Mouse (Mus musculus) stomach, embryonic 14.5 days (tissue): ENCODE data around the gene Rps6kc1. TPM values are rescaled to one million over a fixed set of nuclear protein-coding genes. Genes with fewer than 3 reads are reported as not detected.

Source experiments
- ATAC-seq: fragments of 200-750 bp; cut with Nextera tagmentation; 2 replicates; pipeline ENCODE4 v1.8.0; 2017; ENCODE audit warnings: low read depth, moderate TSS enrichment; ENCODE audit not compliant: insufficient number of reproducible peaks, insufficient read depth, low FRiP score
- H3K27ac ChIP-seq: fragments of 300-500 bp; sonication (generic); 2 replicates; pipeline ENCODE4 v1.5.1; 2014; ENCODE audit warnings: mild to moderate bottlenecking, low read length, moderate library complexity, mixed read lengths
- H3K27me3 ChIP-seq: fragments of 300-500 bp; sonication (generic); 2 replicates; pipeline ENCODE4 v1.6.1; 2014; ENCODE audit warnings: low read length, control low read depth, mixed read lengths; ENCODE audit not compliant: control insufficient read depth, insufficient read depth
- H3K36me3 ChIP-seq: fragments of 300-500 bp; sonication (generic); 2 replicates; pipeline ENCODE4 v1.6.1; 2014; ENCODE audit warnings: mild to moderate bottlenecking, control low read depth, low read length, moderate library complexity, mixed read lengths; ENCODE audit not compliant: control insufficient read depth, insufficient read depth
- H3K4me1 ChIP-seq: fragments of 300-500 bp; sonication (generic); 2 replicates; pipeline ENCODE4 v1.6.1; 2014; ENCODE audit warnings: low read length, control low read depth, mixed read lengths; ENCODE audit not compliant: control insufficient read depth, insufficient read depth
- H3K4me2 ChIP-seq: fragments of 300-500 bp; sonication (generic); replicated peaks from 2 replicates; pipeline ENCODE4 v1.6.1; 2014; ENCODE audit warnings: low read depth, low read length, control low read depth
- H3K4me3 ChIP-seq: fragments of 300-500 bp; sonication (generic); 2 replicates; pipeline ENCODE4 v1.5.1; 2014; ENCODE audit warnings: low read depth, low read length, control low read depth
- H3K9ac ChIP-seq: fragments of 300-500 bp; sonication (generic); replicated peaks from 2 replicates; pipeline ENCODE4 v1.6.1; 2014; ENCODE audit warnings: low read depth, mild to moderate bottlenecking, control low read depth, low read length, moderate library complexity, mixed read lengths
- H3K9me3 ChIP-seq: fragments of 300-500 bp; sonication (generic); 2 replicates; pipeline ENCODE4 v1.6.1; 2016; ENCODE audit warnings: low read depth, low read length, control low read depth; ENCODE audit not compliant: control insufficient read depth
- WGBS: fragments of 180-500 bp; shearing (Covaris S2); extraction: QIAGEN DNeasy Blood & Tissue Kit; methylation state at CpG from one replicate; pipeline ENCODE4 v1.1.7; 2014; 5-methylcytosine and 5-hydroxymethylcytosine counted together
- polyA plus RNA-seq: library from polyadenylated mRNA; unstranded; fragments of >200 nt; fragmentation: Nextera tagmentation; extraction: Ambion mirVana; gene quantifications from 2 replicates; pipeline ENCODE4 v1.2.1, GENCODE M21; 2014

Gene Rps6kc1
- polyA plus RNA-seq, 1 experiment from 2014 or later, result 16.1 TPM

GRCm38 (mm10) chr1:190869996-190870395, 41.6 kb downstream of the Rps6kc1 start:
- Histone ChIP-seq H3K27ac (no peak overlapping the region), H3K36me3 (peaks cover 3% of the 10 kb centered on the region), H3K4me3 (no peak overlapping the region), H3K4me1 (no peaks in the 10 kb centered on the region), H3K27me3 (no peaks in the 10 kb centered on the region), H3K9ac (no peak overlapping the region), H3K9me3 (no peaks in the 10 kb centered on the region), H3K4me2 (no peak overlapping the region)
- ATAC-seq, result no peak
- WGBS, result 89% methylated on average over 4 of the region's 4 CpGs

GRCm38 (mm10) chr1:190868790-190869189, 42.8 kb downstream of the Rps6kc1 start:
- H3K9ac ChIP-seq, result no peak overlapping the region
- no peaks in the 10 kb centered on the region for H3K9me3 ChIP-seq
- H3K27me3 ChIP-seq, result no peaks in the 10 kb centered on the region
- 79% methylated on average over 3 of the region's 3 CpGs for WGBS
- H3K4me3 ChIP-seq, result no peak overlapping the region
- no peak overlapping the region for H3K27ac ChIP-seq
- no peak for ATAC-seq
- peaks cover 3% of the 10 kb centered on the region; the same call in 1 of the 2 replicates for H3K36me3 ChIP-seq
- no peaks in the 10 kb centered on the region for H3K4me1 ChIP-seq
- H3K4me2 ChIP-seq, result no peak overlapping the region

- Histone ChIP-seq H3K27ac (no peak overlapping the region), H3K4me1 (no peaks in the 10 kb centered on the region), H3K4me2 (no peak overlapping the region), H3K9me3 (no peaks in the 10 kb centered on the region), H3K27me3 (no peaks in the 10 kb centered on the region), H3K36me3 (no peaks in the 10 kb centered on the region; the same call in 1 of the 2 replicates), H3K9ac (no peak overlapping the region), H3K4me3 (no peak overlapping the region)
- no peak for ATAC-seq
- 53% methylated on average over 5 of the region's 5 CpGs for WGBS
These were observed 49.9 kb downstream of the Rps6kc1 start for GRCm38 (mm10) chr1:190861626-190862025.

- WGBS, result 61% methylated on average over 3 of the region's 3 CpGs
- Histone ChIP-seq H3K4me1 (no peaks in the 10 kb centered on the region), H3K27ac (no peak overlapping the region), H3K27me3 (no peaks in the 10 kb centered on the region), H3K36me3 (no peaks in the 10 kb centered on the region), H3K4me2 (no peak overlapping the region), H3K9ac (no peak overlapping the region), H3K4me3 (no peak overlapping the region), H3K9me3 (no peaks in the 10 kb centered on the region)
- ATAC-seq, result no peak
These were observed 57.1 kb downstream of the Rps6kc1 start for GRCm38 (mm10) chr1:190854465-190854864.

GRCm38 (mm10) chr1:190849162-190849865, 62.3 kb downstream of the Rps6kc1 start:
- WGBS, result 86% methylated on average over 11 of the region's 11 CpGs
- Histone ChIP-seq H3K9me3 (no peaks in the 10 kb centered on the region), H3K27ac (no peak overlapping the region), H3K4me2 (no peak overlapping the region), H3K9ac (no peak overlapping the region), H3K36me3 (no peaks in the 10 kb centered on the region), H3K4me1 (no peaks in the 10 kb centered on the region), H3K4me3 (no peak overlapping the region), H3K27me3 (no peaks in the 10 kb centered on the region)
- no peak for ATAC-seq

- H3K27ac ChIP-seq, result no peak overlapping the region
- no peak for ATAC-seq
- H3K9me3 ChIP-seq, result no peaks in the 10 kb centered on the region
- no peaks in the 10 kb centered on the region for H3K4me1 ChIP-seq
- 72% methylated on average over 3 of the region's 3 CpGs for WGBS
- H3K9ac ChIP-seq, result no peak overlapping the region
- H3K4me3 ChIP-seq, result no peak overlapping the region
- peaks cover 5% of the 10 kb centered on the region; the same call in 1 of the 2 replicates for H3K36me3 ChIP-seq
- H3K4me2 ChIP-seq, result no peak overlapping the region
- H3K27me3 ChIP-seq, result no peaks in the 10 kb centered on the region
These were observed 62.9 kb downstream of the Rps6kc1 start for GRCm38 (mm10) chr1:190848676-190849075.

- Histone ChIP-seq H3K4me3 (no peak overlapping the region), H3K9me3 (no peaks in the 10 kb centered on the region), H3K4me2 (no peak overlapping the region), H3K27me3 (no peaks in the 10 kb centered on the region), H3K27ac (no peak overlapping the region), H3K4me1 (no peaks in the 10 kb centered on the region), H3K36me3 (peaks cover 7% of the 10 kb centered on the region), H3K9ac (no peak overlapping the region)
- WGBS, result 83% methylated on average over 3 of the region's 3 CpGs
- ATAC-seq, result no peak
These were observed 64.6 kb downstream of the Rps6kc1 start for GRCm38 (mm10) chr1:190846956-190847355.

GRCm38 (mm10) chr1:190846074-190846730, 65.4 kb downstream of the Rps6kc1 start:
- no peak overlapping the region for H3K4me2 ChIP-seq
- WGBS, result 90% methylated on average over 11 of the region's 11 CpGs
- ATAC-seq, result no peak

More at GRCm38 (mm10) chr1:190846074-190846730, 65.4 kb downstream of the Rps6kc1 start:
- Histone ChIP-seq H3K4me3 (no peak overlapping the region), H3K9ac (no peak overlapping the region), H3K36me3 (peaks cover 7% of the 10 kb centered on the region), H3K9me3 (no peaks in the 10 kb centered on the region), H3K4me1 (no peaks in the 10 kb centered on the region), H3K27ac (no peak overlapping the region), H3K27me3 (no peaks in the 10 kb centered on the region)
